Mouse (Mus musculus): ENCODE data around the gene Tfeb. TPM values are rescaled to one million over a fixed set of nuclear protein-coding genes. Genes with fewer than 3 reads are reported as not detected.

The Tfeb gene
- polyA plus RNA-seq, 1 experiment from 2014 or later, result 2.8 TPM

DNA sequence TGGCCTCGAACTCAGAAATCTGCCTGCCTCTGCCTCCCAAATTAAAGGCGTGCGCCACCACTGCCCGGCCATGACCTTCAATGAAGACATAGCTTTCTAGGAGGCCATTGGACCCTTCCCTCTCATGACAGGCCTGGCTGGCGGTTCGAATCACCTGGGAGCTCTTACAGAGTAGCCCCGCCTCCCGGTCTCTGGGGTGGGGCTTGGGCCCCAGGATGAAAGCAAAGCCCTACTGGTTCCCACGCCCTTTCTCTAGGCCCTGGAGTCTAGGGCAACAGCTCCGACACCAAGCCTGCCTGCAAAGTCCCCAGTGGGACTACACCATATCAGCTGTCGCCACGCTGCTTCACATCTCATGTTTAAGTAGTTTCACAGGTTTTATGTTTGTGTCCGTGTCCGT lies 7.3 kb downstream of the Tfeb start:
- peaks cover 8% of the 10 kb centered on the region for H3K4me1 ChIP-seq (replicated peaks)
- no peak overlapping the region for H3K27ac ChIP-seq (replicated peaks)
- H3K27me3 ChIP-seq, result peaks cover 22% of the 10 kb centered on the region
- H3K36me3 ChIP-seq, result no peaks in the 10 kb centered on the region
- ATAC-seq (ENCODE audit: low read depth), result no peak
- no peak overlapping the region for H3K4me2 ChIP-seq
- 92% methylated on average over 14 of the region's 14 CpGs for WGBS
- H3K4me3 ChIP-seq, result no peak overlapping the region
- H3K9ac ChIP-seq, result no peak overlapping the region
- no peaks in the 10 kb centered on the region for H3K9me3 ChIP-seq

DNA sequence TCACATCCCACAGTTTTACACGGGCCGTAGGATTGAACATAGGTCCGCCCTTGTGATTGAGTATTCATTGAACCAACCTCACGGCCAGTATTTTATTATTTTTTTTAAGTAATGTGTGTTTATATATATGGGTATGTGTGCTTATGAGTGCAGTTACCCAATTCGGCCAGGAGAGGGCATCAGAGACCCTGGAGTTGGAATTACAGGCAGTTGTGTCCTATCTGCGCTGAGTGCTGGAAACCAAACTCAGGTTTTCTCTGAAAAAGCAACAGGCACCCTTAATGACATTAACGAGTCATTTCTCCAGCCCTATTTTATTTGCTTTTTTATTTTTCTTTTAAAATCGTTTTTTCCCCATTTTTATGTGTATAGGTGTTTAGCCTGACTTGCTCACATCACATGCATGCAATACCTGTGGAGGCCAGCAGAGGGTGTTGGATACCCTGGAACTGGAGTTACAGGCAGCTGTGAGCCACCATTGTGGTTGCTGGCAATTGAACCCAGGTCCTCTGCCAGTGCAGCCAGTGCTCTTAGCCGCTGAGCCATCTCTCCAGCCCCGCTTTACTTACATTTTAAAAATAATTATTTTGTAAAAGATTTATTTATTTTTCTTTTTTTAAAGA lies 8.0 kb downstream of the Tfeb start:
- H3K27me3 ChIP-seq, result peaks cover 15% of the 10 kb centered on the region
- WGBS, result 87% methylated on average over 10 of the region's 10 CpGs
- 0 out of 2 replicates have a peak, but pooled peaks cover under 1% of the 10 kb centered on the region for H3K4me1 ChIP-seq (replicated peaks)
- H3K4me3 ChIP-seq, result no peak overlapping the region
- no peak overlapping the region for H3K4me2 ChIP-seq
- ATAC-seq (ENCODE audit: low read depth), result no peak
- H3K36me3 ChIP-seq, result no peaks in the 10 kb centered on the region
- no peak overlapping the region for H3K27ac ChIP-seq (replicated peaks)
- no peaks in the 10 kb centered on the region for H3K9me3 ChIP-seq
- H3K9ac ChIP-seq, result no peak overlapping the region

DNA sequence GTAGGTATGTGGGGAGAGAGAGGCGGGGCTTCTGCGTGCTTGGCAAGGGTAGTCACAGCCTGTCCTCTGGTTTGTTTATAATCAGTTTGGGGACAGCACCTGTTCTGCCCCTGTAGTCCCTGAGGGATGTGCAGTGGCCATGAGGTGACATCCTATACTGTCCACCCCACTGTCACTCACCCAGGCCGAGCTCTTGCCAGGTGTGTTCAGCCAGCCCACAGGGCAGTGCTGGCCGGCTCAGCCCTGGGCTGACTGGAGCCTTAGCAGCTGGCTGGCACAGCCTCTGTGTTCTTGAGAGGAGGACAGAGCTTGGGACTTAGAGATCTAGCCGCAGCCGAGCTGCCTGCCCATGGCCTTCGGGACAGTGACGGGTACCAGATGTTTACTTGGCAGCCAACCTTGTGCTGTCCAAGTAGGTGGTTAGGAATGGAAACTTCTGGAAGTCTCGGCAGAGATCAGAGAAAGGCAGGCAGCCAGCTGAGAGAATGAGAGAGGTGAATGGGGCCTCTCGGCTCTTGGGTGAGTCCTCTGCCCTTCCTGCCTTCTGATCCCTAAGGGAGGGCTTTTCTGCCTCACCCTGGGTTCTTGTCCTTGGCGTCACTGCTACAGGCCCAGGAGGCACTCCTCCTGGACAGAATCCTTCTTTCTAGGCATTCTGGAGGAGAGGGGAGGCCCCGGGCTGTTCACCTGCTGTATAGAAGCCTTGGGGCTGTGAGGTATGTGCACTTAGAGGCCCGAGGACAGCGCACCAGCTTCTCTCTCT lies 12.1 kb downstream of the Tfeb start:
- no peak overlapping the region for H3K9ac ChIP-seq
- WGBS, result 78% methylated on average over 14 of the region's 14 CpGs
- no peaks in the 10 kb centered on the region for H3K36me3 ChIP-seq
- ATAC-seq (ENCODE audit: low read depth), result no peak
- H3K4me2 ChIP-seq, result no peak overlapping the region
- no peaks in the 10 kb centered on the region for H3K27me3 ChIP-seq
- H3K4me3 ChIP-seq, result no peak overlapping the region
- no peaks in the 10 kb centered on the region for H3K9me3 ChIP-seq
- no peak overlapping the region for H3K27ac ChIP-seq (replicated peaks)
- H3K4me1 ChIP-seq (replicated peaks), result no peaks in the 10 kb centered on the region

DNA sequence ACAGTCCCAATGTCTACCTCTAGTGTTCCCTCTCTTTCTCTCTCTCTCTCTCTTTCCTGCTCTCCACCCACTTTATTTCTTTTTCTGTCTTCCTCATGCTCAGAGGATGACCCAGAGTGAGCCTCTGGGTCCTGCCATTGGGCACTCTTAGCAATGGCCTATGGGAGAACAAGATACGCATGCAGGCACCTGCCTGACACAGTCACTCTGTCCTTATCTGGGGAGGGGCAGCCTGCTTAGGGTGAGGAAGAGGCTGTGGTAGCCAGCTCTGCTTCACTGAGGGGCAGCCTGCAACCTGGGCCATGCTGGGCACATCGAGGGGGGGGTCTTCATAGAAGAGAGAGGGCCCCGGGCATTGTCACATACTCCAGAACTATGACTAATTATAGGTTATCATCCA lies 12.8 kb downstream of the Tfeb start:
- WGBS, result 80% methylated on average over 3 of the region's 3 CpGs

DNA sequence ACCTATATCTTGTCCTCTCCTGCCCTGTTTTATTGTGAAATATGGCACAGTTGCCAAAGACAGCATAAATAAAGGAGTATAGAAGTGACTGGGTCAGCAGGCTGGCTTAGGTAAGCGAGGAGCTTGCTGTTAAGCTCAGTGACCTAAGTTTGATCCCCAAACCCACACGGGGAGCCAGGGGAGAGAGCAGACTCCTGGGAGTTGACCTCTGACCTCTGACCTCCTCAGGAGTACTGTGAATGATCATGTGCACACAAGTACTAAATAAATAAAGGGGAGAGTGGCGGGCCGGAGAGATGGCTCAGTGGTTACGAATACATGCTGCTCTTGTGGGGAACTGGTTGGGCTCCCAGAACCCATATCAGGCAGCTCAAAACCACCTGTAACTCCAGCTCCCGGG lies 13.3 kb downstream of the Tfeb start:
- no peak overlapping the region for H3K4me2 ChIP-seq

More for the DNA sequence above, 12.8 kb downstream of the Tfeb start:
- no peak for ATAC-seq (ENCODE audit: low read depth)
- Histone ChIP-seq H3K27me3 (no peaks in the 10 kb centered on the region), H3K4me3 (no peak overlapping the region), H3K4me2 (no peak overlapping the region), H3K4me1 (replicated peaks) (no peaks in the 10 kb centered on the region), H3K27ac (replicated peaks) (no peak overlapping the region), H3K9ac (no peak overlapping the region), H3K36me3 (no peaks in the 10 kb centered on the region), H3K9me3 (no peaks in the 10 kb centered on the region)

DNA sequence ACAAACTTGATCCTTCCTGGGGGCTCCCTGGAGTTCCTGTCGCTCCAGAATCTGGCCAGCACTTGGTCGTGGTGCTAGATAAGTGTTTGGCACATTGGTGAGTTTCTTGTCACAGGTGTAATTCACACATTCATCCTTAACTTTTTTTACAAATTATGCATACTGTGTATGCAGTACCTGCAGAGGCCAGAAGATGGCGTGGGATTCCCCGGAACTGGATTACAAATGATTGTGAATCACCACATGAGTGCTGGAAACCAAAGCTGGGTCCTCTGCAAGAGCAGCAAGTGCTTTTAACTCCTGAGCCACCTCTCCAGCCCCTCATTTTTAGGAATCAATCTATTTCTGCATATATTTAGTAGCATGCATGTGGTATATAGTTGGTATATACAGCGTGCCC lies 15.0 kb downstream of the Tfeb start:
- H3K36me3 ChIP-seq, result no peaks in the 10 kb centered on the region

More for the DNA sequence above, 13.3 kb downstream of the Tfeb start:
- no peak overlapping the region for H3K4me3 ChIP-seq
- no peaks in the 10 kb centered on the region for H3K36me3 ChIP-seq
- WGBS, result 51% methylated on average over 6 of the region's 6 CpGs
- no peaks in the 10 kb centered on the region for H3K27me3 ChIP-seq
- H3K27ac ChIP-seq (replicated peaks), result no peak overlapping the region
- no peaks in the 10 kb centered on the region for H3K4me1 ChIP-seq (replicated peaks)
- no peak overlapping the region for H3K9ac ChIP-seq
- H3K9me3 ChIP-seq, result no peaks in the 10 kb centered on the region
- ATAC-seq (ENCODE audit: low read depth), result no peak

DNA sequence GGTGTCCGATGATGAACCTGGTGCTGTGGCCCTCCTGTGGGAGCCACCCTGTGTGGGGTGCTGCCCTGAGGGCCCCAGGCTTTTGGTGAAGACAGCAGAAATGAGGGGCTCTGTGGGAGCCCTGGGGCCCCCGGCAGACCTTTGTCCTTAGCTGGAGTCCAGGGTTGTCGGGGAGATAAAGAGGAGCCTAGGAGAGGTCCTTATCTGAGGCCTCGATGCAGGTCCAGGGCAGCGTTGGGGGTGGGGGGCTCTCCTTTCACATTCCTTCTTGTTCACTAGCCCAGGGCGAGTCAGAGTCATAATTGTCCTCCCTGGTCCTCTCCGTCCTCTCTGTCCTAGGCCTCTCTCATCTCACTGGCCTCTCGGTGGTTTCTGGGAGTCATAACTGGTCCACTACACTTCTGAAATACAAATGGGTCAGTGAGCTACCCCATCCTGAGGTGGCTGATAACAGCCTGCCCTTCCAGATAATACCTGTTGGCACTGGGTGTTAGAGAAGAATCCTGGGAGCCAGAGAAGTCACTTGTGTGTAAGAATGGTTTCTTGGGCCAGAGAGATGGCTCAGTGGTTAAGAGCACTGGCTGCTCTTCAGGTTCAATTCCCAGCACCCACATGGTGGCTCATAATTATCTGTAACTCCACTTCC lies 16.4 kb downstream of the Tfeb start:
- Histone ChIP-seq H3K27ac (replicated peaks) (no peak overlapping the region), H3K4me2 (no peak overlapping the region), H3K4me1 (replicated peaks) (no peaks in the 10 kb centered on the region), H3K36me3 (no peaks in the 10 kb centered on the region), H3K4me3 (no peak overlapping the region), H3K9me3 (no peaks in the 10 kb centered on the region), H3K27me3 (no peaks in the 10 kb centered on the region), H3K9ac (no peak overlapping the region)
- no peak for ATAC-seq (ENCODE audit: low read depth)
- 89% methylated on average over 8 of the region's 8 CpGs for WGBS

More for the DNA sequence above, 15.0 kb downstream of the Tfeb start:
- 72% methylated on average over 5 of the region's 5 CpGs for WGBS
- Histone ChIP-seq H3K4me1 (replicated peaks) (no peaks in the 10 kb centered on the region), H3K9me3 (no peaks in the 10 kb centered on the region), H3K4me2 (no peak overlapping the region), H3K4me3 (no peak overlapping the region), H3K27me3 (no peaks in the 10 kb centered on the region), H3K27ac (replicated peaks) (no peak overlapping the region), H3K9ac (no peak overlapping the region)
- ATAC-seq (ENCODE audit: low read depth), result no peak

DNA sequence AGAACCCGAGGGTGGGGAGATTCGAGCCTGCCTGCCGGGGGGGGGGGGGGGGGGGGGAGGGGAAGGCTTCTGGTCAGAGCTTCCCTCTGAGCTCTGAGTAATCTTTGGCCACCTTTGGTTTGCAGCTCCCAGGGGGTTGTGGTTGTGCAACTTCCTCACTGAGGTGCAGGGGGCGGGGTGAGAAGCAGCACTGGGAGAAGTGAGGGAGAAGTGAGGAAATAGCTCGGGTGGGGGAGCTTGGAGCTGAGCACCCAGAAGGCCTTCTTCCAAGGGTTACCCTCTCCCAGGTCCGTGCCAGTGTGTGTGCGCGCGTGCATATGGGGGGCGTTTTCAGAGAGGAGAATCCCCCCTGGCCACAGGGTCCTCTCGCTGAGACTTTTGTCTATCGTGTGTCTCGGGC lies 17.4 kb downstream of the Tfeb start:
- Histone ChIP-seq H3K9me3 (no peaks in the 10 kb centered on the region), H3K4me2 (no peak overlapping the region), H3K27ac (replicated peaks) (no peak overlapping the region), H3K9ac (no peak overlapping the region), H3K4me1 (replicated peaks) (no peaks in the 10 kb centered on the region), H3K4me3 (no peak overlapping the region), H3K27me3 (no peaks in the 10 kb centered on the region), H3K36me3 (no peaks in the 10 kb centered on the region)
- 79% methylated on average over 11 of the region's 13 CpGs for WGBS
- no peak for ATAC-seq (ENCODE audit: low read depth)

DNA sequence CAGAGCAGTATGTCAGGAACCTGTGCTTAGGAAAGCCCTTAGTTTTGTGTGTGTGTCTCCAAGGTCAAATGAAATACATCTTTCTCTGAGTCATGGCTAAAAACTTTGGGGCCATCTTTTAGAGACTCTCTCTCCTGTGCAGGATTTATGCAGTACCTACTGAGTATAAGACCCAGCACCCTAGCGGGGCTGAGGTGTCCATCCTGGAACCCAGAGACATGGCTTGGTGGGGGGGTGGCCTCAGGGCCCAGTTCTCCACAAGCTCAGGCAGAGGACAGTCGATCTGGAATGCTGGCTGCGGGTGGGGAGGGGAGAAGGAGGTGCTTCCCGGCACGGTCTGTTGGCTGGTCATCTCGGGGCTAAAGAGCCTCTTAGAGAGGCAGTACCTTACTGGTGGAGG lies 19.5 kb downstream of the Tfeb start:
- Histone ChIP-seq H3K4me3 (no peak overlapping the region), H3K27ac (replicated peaks) (no peak overlapping the region), H3K4me2 (no peak overlapping the region), H3K9me3 (no peaks in the 10 kb centered on the region), H3K9ac (no peak overlapping the region), H3K36me3 (no peaks in the 10 kb centered on the region), H3K27me3 (no peaks in the 10 kb centered on the region), H3K4me1 (replicated peaks) (no peaks in the 10 kb centered on the region)
- WGBS, result 50% methylated on average over 6 of the region's 6 CpGs
- ATAC-seq (ENCODE audit: low read depth), result no peak

DNA sequence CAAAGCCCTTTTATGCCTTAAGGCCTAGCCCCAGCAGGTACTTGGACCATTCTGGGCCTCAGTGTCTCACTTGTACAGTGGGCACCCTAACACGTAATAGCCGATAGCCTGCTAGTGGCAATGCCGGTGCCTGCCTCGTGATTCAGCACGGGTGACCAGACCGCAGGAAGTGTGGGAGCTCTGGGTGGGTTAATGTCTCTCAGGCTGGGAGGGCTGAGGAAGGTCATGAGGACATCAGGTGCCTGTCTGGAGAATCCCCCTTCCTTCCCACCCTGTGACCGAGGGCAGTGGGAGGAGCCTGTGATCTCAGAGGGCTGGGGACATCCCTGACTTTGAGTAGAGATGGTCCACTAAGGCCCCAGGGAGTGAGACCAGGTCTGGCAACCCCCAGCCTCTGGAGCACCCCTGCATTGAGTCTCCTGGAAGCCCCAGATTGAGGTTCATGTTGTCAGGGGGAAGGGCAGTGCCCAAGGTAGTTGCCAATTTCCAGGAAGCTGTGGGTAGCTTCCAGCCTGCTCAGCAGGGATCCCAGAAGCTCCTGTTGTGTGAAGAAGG lies 20.3 kb downstream of the Tfeb start:
- H3K27ac ChIP-seq (replicated peaks), result no peak overlapping the region
- H3K9me3 ChIP-seq, result no peaks in the 10 kb centered on the region
- no peak overlapping the region for H3K9ac ChIP-seq
- H3K36me3 ChIP-seq, result no peaks in the 10 kb centered on the region
- H3K4me3 ChIP-seq, result no peak overlapping the region
- no peak for ATAC-seq (ENCODE audit: low read depth)
- 84% methylated on average over 7 of the region's 7 CpGs for WGBS
- H3K27me3 ChIP-seq, result no peaks in the 10 kb centered on the region
- peaks cover 3% of the 10 kb centered on the region for H3K4me1 ChIP-seq (replicated peaks)
- no peak overlapping the region for H3K4me2 ChIP-seq

DNA sequence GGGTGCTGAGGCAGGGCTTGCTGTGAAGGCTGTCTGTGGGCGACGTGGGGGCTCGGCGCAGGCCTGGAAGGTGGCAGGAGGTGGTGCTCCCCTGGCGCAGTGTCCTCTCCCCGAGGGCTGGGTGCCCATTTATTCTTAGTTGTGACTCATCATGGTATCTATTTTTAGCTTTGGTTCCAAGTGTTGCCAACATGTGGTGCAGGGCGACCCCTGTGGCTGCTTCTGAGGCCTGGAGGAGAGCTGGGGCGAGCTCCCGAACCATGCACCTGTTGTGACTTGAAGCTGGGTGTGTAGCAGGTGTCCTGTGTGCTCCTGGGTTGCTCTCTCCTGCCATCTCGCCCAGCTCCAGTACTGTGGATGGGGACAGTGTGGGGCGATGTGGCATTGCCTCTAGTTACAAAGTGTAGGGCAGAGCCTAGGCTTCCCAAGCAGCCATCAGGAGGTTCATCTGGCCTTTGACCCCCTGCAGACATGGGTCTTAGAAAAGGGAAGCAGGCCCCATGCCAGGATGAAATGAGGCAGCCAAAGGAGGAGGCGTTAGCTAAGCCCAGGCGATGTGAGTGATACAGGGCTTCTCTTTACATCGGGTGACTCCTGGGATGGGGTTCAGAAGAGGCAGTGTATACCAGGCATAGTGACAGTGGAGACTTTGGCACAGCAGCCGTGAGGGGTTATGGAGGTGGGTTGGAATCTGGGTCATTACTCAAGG lies 23.0 kb downstream of the Tfeb start:
- H3K9me3 ChIP-seq, result no peaks in the 10 kb centered on the region
- H3K27ac ChIP-seq (replicated peaks), result no peak overlapping the region
- peaks cover 14% of the 10 kb centered on the region for H3K4me1 ChIP-seq (replicated peaks)
- no peak for ATAC-seq (ENCODE audit: low read depth)
- no peaks in the 10 kb centered on the region for H3K27me3 ChIP-seq
- WGBS, result 80% methylated on average over 15 of the region's 15 CpGs
- H3K4me2 ChIP-seq, result no peak overlapping the region
- no peaks in the 10 kb centered on the region for H3K36me3 ChIP-seq
- H3K9ac ChIP-seq, result no peak overlapping the region
- no peak overlapping the region for H3K4me3 ChIP-seq

DNA sequence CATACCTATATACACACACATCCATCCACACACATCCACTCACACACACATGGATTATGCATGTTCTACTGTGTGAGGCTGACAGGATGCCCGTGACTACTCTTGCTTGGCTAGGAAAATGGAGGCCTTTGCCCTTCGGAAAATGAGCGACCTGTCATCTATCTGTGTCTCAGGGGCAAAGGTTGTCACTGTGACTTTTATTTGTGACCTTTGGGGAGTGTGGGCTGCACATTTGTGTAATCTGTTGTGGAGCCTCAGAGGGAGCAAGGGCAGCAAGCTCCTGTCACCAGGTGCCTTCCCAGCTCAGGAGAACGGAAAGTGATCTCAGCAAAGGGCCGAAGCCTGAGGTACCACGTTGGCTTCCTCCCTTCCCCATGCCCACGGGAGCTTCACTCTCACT lies 25.2 kb downstream of the Tfeb start:
- H3K9ac ChIP-seq, result peak overlapping the region; percentile 31; the same call in 1 of the 2 replicates
- 75% methylated on average over 7 of the region's 7 CpGs for WGBS
- ATAC-seq (ENCODE audit: low read depth), result no peak
- H3K9me3 ChIP-seq, result no peaks in the 10 kb centered on the region
- peak overlapping the region; percentile 74 for H3K27ac ChIP-seq (replicated peaks)
- H3K4me1 ChIP-seq (replicated peaks), result peaks cover 14% of the 10 kb centered on the region
- H3K4me2 ChIP-seq, result no peak overlapping the region
- H3K4me3 ChIP-seq, result no peak overlapping the region
- H3K36me3 ChIP-seq, result no peaks in the 10 kb centered on the region
- H3K27me3 ChIP-seq, result no peaks in the 10 kb centered on the region
